Mouse (Mus musculus): ENCODE measurements around the gene Slc26a10.

GRCm38 (mm10) chr10:127225732-127226131 lies 45.3 kb upstream of the Slc26a10 start:
- TF ChIP-seq POLR2A (IDR thresholded peaks at IDR 0.05; ENCODE audit: insufficient read depth, low read depth, low read length) (no peak), CTCF (IDR thresholded peaks at IDR 0.05; ENCODE audit: insufficient read depth, low read depth, low read length) (no peak)

Measured in olfactory bulb, adult 2 months (tissue).